Mouse (Mus musculus): ENCODE measurements around the gene Nav3. TPM values are rescaled to one million over a fixed set of nuclear protein-coding genes. Genes with fewer than 3 reads are reported as not detected.
A peak's percentile ranks its signal among the peaks of the same experiment; 100 is the strongest.
"Not testable (repeated sequence)": the region's sequence is repeated elsewhere in the genome, so short reads cannot be mapped to it uniquely, and the experiment has no call there.

Gene Nav3
- total RNA-seq, 2 experiments from 2014 or later: 179 to 200 TPM

DNA sequence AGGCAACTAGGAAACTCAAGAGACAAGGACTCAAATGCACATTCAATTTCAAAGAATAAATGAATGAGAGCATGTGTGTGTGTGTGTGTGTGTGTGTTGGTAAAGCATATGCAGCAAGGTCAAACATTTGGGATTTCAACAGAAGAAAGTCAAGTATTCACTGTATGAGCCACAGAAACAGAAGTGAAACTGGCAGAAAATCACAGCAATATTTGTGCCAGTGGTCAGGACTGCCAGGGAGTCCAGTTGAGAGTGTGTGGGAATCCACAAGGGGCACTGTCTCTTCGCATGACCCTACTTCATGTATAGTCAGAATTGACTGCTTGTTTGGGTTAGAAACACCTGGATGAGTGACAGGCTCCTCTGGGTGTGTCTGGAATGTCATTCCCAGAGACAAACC lies 370.1 kb downstream of the Nav3 start:
- no peak for DNase-seq (ENCODE audit: low spot score in 2 of 2)

DNA sequence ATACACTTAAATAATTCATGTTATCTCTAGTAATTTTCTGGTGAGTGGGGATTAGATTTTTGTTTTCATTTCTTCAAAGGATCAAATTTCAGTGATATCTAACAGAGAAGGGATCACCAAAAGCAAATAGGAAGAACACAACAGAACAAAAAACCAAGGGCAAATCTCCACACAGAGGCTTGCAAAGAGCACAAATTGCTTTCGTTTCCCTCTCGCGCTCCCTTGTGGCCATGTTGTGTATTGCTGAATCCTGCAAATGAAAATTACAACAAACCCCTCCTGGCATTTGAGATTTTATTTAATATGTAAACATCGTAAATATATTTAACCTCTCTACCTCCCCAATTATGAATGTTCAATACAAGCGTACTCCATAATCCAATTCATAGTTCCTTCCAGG lies 370.8 kb downstream of the Nav3 start:
- DNase-seq (ENCODE audit: low spot score in 2 of 2): peak in 1 of 2 experiments; percentile 69

DNA sequence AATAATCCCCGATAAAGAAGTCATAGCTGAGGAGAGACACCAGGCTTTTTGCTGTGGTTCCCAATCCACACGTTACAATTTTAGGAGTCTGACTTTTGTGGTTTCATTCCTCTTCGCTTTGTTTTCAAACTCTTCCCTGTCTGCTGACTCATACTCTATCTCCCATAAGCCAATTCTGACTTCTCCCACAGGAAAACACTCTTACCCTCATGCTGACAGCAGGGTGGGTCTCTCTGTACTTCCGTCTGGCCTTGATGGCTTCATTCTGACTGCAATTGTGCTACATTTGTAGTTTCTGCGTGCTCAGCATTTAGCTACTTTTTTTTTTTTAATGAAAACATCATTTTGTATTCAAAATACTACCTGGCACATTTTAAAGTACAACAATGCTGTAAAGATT lies 379.4 kb downstream of the Nav3 start:
- DNase-seq (ENCODE audit: low spot score in 2 of 2): no peak

DNA sequence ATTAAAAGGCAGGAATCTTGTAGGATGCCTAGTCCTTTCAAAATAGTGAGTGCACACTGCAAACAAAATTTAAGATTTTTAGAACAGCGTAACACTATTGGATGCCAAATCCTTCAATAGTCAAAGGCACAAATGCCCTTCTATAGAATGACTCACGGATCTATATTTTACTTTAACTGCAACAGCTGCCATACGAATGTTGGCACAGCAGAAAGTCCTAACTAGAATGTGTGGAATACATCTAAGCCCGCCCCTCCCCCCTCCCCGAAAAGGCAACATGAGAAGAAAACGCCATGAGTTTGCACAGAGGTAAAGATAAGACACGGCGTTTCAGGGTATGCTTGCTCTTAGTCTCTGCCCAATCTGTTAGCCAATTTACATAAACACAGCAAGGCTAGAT lies 383.6 kb downstream of the Nav3 start:
- no peak for DNase-seq (ENCODE audit: low spot score in 2 of 2)

DNA sequence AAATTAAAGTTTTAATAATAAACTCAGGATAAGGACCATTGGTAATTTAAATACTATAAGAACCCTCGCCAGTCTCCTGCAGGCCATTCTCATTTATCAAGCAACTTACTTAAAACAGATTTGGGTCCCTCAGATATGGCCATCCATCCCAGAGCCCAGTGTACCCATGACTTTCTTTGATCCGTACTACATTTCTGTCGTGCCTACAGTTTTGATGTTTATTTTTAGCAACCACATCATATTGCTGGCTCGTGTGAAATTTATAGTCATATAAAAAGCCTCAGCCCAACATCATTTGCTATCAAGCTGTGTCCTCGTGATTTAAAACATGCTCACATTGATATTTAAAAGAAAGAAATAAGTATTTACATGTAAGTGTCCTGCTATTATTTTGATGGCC lies 394.8 kb downstream of the Nav3 start:
- DNase-seq (ENCODE audit: low spot score in 2 of 2): no peak

DNA sequence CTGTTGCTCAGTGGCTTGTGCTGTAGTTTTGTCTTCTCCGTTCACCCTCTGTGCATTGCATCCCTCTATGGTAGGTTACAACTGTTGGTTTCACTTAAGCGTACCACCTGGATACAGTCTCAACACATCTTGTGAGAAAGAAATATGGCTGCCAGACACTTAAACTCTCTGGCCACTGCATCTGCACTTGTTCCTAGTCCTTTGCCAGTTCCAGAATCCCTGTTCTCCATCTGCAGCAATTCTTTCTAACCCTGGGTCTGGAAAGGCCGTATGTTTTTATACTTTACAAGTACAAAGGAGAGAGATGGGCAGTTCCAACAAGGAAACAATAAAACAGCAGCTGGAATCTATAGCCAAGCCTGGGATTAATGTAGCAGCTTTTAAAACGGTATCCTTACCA lies 418.5 kb downstream of the Nav3 start:
- no peak for DNase-seq (ENCODE audit: low spot score in 2 of 2)

DNA sequence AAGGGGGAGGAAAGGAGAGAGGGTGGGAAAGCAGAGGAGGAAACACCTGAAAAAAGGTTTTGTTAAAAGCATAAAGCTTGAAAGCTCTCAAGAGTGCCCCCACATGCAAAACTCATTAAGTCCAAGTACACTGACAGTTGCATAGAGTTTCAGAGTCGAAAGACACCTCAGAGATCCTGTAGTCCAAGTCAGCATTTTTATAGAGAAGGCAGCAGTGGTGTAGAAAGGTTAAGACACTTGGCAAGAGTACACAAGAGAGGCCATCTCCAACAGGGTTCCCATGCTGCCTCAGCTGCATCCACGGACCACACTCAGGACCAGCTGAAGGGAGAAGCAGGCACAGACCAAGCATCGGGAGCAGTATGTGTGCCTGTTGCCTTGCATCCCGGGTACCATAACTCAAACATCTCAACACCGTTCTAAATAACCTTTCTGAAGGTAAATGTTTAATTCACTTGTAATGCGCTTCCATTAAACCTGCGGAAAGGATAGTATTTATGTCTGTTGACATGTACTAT lies 421.4 kb downstream of the Nav3 start:
- DNase-seq (ENCODE audit: low spot score in 2 of 2): no peak

DNA sequence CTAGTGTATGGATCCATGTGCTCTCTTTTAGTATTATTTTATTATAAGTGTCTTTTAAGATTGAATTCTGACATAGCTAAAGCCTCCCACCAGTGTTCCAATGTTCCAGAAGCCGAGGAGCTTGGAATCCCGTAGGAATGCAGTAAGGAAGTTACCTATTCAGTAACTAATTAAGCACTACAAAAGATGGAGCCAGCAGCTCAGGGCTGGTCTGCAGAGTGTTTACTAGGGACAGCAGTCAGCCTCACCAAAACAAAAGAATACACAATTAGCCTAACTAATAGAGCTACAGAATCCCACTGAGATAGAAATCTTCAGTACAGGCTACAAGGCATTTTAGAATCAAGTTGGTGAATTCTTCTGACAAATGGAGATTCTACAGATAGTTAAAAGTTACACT lies 431.1 kb downstream of the Nav3 start:
- DNase-seq (ENCODE audit: low spot score in 2 of 2): not testable (repeated sequence)

DNA sequence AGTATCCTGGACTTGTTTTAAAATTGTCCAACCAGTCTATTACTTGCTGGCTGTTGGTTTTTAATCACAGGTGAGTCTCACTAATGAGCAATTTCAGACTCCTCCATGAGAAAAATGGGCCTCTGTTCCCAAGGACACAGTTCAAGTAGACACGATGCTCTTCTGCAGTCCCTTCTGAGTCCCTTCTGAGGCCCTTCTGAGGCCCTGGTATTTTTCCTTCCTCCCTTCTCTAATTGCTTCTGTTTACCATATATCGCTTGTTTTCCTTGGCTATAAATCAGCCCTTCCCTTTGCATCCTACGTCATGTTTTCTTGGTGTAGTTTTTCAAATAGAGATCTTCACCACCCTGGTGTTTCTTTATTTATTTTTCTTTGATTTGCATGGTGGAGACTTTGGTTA lies 433.9 kb downstream of the Nav3 start:
- no peak for DNase-seq (ENCODE audit: low spot score in 2 of 2)

DNA sequence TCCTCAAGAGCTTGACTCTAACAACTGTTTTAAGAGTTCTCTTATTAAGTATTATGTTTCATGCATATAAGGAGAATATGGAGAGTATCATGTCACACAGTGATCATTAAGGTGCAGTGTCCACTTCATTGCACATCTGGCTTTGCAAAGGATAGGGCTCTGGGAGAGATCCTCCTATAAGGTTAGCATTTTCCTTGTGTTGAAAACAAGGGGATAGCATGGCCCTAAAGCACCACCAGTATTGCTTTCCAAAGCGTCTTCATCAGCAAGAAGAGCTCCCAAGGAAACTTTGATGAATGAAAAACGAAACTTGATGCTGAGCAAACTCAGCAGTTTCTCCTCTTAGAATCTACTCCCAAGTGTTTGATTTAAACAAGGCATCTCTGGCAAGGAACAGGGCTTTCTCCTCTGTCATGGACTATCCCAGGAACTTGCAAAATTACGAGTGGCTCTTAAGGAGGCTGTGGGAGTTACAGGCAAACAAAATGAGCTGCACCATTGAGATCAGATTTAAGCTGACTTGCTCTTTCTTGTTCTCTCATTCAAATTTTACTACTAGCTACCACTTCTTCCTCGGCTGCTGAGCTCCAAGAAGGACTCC lies 436.6 kb downstream of the Nav3 start:
- no peak for DNase-seq (ENCODE audit: low spot score in 2 of 2)

DNA sequence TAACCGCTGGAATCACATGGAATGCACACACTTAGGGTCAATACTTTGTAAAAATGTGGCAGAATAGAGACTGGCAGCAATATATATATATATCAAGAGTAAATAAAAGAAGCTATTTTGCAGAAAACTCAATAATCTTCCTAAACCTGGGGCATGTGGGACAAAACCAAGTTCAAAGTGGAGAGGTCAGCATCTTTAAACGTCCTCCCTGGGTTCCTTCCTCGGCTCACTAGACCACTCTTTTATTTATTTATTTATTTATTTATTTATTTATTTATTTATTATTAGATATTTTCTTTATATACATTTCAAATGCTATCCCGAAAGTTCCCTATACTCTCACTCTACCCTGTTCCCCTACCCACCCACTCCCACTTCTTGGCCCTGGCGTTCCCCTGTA lies 454.7 kb downstream of the Nav3 start:
- not testable (repeated sequence) for DNase-seq (ENCODE audit: low spot score in 2 of 2)

DNA sequence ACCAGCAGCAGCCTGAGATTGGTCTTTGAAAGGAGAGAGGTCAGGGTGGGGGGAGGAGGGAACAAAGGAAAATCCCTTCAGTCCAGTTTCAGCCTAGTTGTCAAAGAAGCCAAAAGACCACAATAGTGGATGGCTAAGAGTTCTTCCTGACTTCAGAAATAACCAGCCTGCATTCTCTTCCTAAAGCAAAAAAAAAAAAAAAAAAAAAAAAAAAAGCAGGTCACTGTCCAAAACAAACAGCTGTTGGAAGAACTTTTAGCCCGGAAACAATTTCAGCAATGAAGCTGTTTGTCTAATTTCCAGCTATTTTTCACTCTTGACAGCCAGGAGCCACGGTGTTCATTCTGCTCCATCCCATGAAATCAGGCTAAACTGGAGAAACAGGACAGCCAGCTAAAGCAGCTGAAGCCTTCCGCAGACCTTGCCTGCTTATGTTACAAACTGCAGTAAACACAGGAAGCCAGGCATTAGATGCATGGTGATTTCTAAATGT lies 455.2 kb downstream of the Nav3 start:
- no peak for DNase-seq (ENCODE audit: low spot score in 2 of 2)

DNA sequence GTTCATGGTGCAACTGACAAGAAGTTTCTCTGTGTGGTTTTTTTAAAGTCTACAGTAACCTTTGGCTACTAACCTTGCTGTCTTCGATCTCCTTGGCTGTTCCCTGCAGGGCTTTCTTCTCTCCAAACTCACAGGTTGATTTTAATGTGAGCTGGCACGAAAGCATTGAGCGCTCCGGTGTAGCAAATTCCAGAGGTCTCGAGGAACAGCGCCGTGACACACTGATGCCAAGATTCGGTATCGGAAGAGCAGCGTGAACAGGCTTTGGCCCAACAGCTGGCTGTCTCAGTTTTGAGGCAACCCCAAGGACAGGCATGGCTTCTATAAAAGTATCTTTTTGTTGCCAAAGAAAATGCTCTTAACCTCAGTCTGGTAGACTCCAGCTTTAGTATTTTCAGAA lies 456.1 kb downstream of the Nav3 start:
- no peak for DNase-seq (ENCODE audit: low spot score in 2 of 2)

DNA sequence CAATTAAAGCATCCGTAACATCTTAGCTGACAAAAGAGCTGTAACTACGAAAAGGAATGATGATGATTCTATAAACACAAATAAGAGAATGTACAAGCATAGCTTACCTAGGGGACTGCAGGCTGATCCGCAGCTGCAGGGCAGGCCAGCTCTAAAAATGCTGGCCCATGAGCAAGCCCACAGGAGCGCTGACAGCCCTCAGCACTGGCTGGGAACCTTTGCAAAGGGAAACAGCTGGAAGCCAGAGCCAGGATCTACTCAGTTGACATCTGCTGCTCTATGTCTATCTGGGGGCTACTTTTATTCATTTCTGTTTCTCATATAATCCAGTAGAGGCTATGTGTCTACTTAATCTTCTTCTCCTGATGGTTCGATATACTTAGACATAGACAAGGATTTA lies 461.7 kb downstream of the Nav3 start:
- DNase-seq (ENCODE audit: low spot score in 2 of 2): no peak

DNA sequence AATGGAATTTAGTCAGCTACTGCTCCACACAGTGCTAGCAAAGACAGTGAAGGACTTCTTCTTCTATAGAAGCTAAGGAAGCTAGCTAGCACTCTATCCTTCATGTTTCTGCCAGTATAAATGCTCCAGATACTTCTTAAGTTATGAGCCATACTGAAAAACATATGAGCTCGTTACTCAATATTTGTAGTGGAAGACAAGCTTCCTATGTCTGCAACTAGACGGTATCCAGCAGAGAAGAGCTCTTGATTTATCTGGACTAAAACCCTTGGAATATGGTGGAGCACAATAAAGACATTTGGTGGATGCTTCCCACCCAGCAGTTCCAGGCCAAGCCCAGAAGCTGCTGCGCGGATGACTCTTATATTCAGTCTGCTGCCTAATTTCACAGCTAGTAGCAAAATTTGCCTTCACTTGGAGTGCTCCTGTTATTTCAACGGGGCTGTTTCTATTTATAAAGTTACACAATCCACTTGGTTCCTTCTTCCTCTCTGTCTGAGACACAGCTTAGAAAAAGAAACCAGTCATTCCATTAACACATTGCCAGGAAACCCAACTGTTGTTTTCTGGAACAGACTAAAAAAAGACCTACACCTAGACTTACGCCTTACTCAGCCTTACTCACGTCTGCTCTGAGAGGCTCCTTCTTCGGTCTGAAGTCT lies 470.0 kb downstream of the Nav3 start:
- peak in 1 of 2 experiments; percentile 50 for DNase-seq (ENCODE audit: low spot score in 2 of 2)

DNA sequence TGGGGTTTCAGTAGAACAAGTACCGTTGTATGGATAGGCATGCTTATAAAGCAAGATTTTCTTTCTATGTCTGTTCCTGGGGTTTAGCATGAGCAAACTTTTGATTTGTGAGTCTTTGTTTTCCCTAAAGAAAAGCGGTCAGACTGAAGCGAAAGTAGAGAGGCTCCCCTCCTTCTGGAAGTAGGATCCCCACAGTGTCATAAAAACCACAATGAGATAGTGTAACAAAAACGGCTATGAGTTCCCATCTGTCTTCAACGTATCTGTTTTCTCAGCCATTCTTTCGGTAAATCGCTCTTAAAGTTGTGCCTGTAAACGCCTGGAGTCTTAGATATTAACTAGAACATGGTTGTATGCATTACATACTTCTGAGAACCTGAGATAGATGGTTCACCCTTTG lies 479.7 kb downstream of the Nav3 start:
- DNase-seq (ENCODE audit: low spot score in 2 of 2): no peak

DNA sequence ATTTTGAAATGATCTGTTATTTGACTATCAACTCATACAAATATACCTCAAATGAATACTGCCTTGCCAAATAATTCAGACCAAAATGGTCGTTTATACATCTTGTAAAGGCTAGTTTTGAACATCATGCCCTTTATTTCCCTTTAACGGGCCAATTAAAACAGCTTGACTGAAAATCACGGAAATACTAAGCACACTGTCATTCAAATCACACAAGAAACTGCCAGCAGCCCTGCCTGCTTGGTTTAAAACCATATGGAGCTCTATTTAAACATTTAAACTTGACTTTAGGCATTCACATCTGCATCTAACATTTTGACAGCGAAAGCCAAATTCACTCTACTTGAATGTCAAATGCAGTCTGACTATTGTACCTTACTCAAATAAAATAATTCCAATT lies 481.8 kb downstream of the Nav3 start:
- DNase-seq (ENCODE audit: low spot score in 2 of 2): no peak

DNA sequence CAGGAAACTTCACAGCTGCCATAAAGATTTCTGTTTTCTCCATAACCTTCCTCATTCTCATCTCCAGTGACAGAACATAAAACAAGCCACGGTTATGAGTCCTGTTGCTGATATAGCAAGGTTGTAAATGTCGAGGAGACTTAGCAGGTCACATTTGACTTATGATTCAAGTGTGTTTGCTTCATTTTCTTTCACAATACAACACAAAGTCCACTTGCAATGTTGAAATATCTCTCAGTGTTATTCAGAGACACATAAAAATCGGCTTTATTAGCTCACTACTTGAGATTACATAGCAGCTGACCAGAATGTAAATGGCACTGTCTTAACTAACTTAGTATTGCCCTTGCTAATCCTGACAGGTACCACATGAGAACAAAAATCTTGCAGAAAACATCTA lies 482.5 kb downstream of the Nav3 start:
- DNase-seq (ENCODE audit: low spot score in 2 of 2): no peak

DNA sequence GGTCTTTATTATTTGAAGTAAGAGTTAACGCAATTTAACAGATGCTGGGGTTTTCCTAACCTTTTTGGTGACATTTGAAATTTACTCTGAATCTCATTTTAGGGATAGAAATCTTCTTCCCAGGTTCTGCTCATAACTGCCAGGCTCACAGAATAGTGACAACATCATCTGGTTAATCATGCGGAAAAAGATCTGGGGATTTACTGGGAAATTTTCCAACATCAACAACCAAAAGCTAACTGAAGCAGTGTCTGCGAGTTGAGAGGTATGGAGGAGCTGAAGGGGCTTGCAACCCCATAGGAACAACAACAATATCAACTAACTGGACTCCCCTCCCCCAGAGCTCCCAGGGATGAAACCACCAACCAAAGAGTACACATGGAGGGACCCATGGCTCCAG lies 505.7 kb downstream of the Nav3 start:
- no peak for DNase-seq (ENCODE audit: low spot score in 2 of 2)

DNA sequence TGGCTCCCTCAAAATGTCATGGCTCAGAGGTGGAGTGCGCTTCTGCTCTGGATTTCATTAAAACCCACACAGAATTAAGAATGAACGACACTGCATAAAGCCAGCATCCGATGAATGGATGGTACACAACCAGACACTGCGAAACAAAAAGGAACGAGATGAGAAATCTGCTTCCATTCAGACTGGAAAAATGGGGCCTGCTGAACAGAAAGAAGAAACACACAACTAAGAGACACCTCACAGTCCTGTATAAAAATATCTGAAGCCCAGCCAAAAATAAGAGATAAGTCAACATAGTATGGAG lies 526.7 kb downstream of the Nav3 start:
- DNase-seq (ENCODE audit: low spot score in 2 of 2): no peak

DNA sequence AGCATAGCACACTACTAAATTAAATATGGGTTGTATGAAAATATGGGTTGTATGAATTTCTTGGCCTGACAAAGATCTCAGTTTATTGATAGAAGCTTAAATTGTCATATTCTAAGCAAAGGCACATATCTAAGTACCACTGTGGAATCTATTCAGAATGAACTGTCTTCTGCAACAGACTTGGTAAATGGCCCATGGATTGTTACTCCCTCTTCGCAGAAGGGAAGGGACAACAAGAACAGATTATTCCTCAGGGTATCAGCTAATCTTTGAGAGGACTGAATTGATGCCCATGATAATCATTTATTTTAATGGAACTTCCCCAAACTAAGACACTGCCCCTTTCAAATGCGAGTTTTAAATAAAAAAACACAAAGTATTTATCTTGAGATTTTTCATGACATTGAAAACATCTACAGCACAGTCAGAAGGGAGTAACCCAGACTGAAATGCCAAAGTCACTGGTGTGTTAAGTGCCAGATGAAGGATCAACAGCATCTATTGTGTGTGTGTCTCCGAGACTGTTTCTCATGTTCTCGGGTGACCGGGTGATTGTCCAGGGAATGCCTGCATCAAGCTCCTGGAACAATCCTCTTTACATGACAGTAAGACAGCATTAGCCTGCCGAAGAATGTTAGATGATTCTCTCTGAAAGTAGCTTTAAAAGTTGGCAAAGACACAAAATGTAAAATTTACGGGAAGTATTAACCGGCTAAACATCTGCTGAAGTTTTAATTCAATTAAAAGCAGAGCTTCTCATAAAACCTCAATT lies 527.3 kb downstream of the Nav3 start:
- DNase-seq (ENCODE audit: low spot score in 2 of 2): no peak

DNA sequence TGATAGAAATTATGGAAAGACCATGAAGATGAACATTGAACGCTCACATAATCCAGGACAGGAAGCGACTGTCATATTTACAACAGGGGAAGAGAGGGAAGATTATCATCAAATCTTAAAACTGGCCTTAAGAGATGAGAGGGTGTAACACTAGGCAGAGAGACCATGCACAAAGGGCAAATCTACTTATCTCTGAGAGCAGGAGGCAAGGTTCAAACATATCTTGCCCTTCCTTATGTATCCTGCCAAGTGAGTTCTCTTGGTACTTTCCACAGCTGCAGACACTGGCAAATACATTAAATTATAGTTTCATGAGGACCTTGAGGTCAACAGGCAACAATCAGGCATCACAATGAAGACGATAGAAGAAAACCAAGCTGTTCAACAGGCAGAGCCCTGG lies 529.9 kb downstream of the Nav3 start:
- DNase-seq (ENCODE audit: low spot score in 2 of 2): no peak
